Mouse (Mus musculus): ENCODE results near the gene Epb41l1. TPM values are rescaled to one million over a fixed set of nuclear protein-coding genes. Genes with fewer than 3 reads are reported as not detected.

Gene Epb41l1
- polyA plus RNA-seq, 1 experiment from 2014 or later: 20.9 TPM

DNA sequence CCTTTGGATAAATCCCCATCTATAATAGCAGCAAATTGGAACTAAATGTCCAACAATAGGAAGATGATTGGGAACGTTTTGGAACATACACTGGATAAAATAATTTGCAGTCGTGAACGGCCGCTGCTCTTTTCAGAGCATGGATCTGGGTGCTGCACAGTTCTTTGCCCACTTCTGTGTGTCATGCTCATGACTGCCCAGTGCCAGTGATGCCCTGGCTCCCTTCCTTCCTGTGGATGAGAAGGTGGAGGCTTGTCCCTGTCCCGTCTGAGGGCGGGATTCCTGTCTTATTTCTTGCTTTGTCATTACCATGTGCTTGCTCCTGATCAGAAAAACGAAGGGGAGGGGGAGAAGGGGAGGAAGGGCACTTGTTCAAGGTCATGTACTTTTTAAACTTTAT lies 59.6 kb downstream of the Epb41l1 start:
- H3K27ac ChIP-seq (replicated peaks; ENCODE audit: low read depth, low read length): no peak overlapping the region
- no peak for ATAC-seq (ENCODE audit: low FRiP score, low TSS enrichment)
- no peak overlapping the region for H3K4me3 ChIP-seq (replicated peaks; ENCODE audit: low read depth, low read length)
- H3K9ac ChIP-seq (replicated peaks; ENCODE audit: low read length): no peak overlapping the region
- WGBS: 76% methylated on average over 7 of the region's 7 CpGs
- no peak overlapping the region for H3K4me2 ChIP-seq (ENCODE audit: low read length)
- no peaks in the 10 kb centered on the region for H3K36me3 ChIP-seq (ENCODE audit: control insufficient read depth, insufficient read depth, low read length)
- DNase-seq: no peak
- H3K27me3 ChIP-seq (ENCODE audit: control insufficient read depth, insufficient read depth, low read length): no peaks in the 10 kb centered on the region
- H3K4me1 ChIP-seq (ENCODE audit: control insufficient read depth, insufficient read depth, low read length): peaks cover 14% of the 10 kb centered on the region
- 0 out of 2 replicates have a peak, but pooled peaks cover 4% of the 10 kb centered on the region for H3K9me3 ChIP-seq (ENCODE audit: control insufficient read depth, low read length)

- Histone ChIP-seq H3K27me3 (ENCODE audit: control insufficient read depth, insufficient read depth, low read length) (no peaks in the 10 kb centered on the region), H3K4me1 (ENCODE audit: control insufficient read depth, insufficient read depth, low read length) (no peaks in the 10 kb centered on the region), H3K27ac (replicated peaks; ENCODE audit: low read depth, low read length) (no peak overlapping the region), H3K4me2 (ENCODE audit: low read length) (no peak overlapping the region), H3K4me3 (replicated peaks; ENCODE audit: low read depth, low read length) (no peak overlapping the region), H3K9me3 (ENCODE audit: control insufficient read depth, low read length) (0 out of 2 replicates have a peak, but pooled peaks cover 4% of the 10 kb centered on the region), H3K9ac (replicated peaks; ENCODE audit: low read length) (no peak overlapping the region), H3K36me3 (ENCODE audit: control insufficient read depth, insufficient read depth, low read length) (no peaks in the 10 kb centered on the region)
- DNase-seq (peak; percentile 61), ATAC-seq (ENCODE audit: low FRiP score, low TSS enrichment) (no peak)
- 39% methylated on average over 13 of the region's 13 CpGs for WGBS
Measured at GRCm38 (mm10) chr2:156482299-156482698, 61.6 kb downstream of the Epb41l1 start.

- Histone ChIP-seq H3K4me1 (ENCODE audit: control insufficient read depth, insufficient read depth, low read length) (0 out of 2 replicates have a peak, but pooled peaks cover 3% of the 10 kb centered on the region), H3K9me3 (ENCODE audit: control insufficient read depth, low read length) (0 out of 2 replicates have a peak, but pooled peaks cover 4% of the 10 kb centered on the region), H3K4me3 (replicated peaks; ENCODE audit: low read depth, low read length) (no peak overlapping the region), H3K27me3 (ENCODE audit: control insufficient read depth, insufficient read depth, low read length) (no peaks in the 10 kb centered on the region), H3K27ac (replicated peaks; ENCODE audit: low read depth, low read length) (no peak overlapping the region), H3K4me2 (ENCODE audit: low read length) (no peak overlapping the region), H3K9ac (replicated peaks; ENCODE audit: low read length) (no peak overlapping the region), H3K36me3 (ENCODE audit: control insufficient read depth, insufficient read depth, low read length) (no peaks in the 10 kb centered on the region)
- WGBS: 91% methylated on average over 3 of the region's 3 CpGs
- DNase-seq (no peak), ATAC-seq (ENCODE audit: low FRiP score, low TSS enrichment) (no peak)
Measured at GRCm38 (mm10) chr2:156482764-156483163, 62.1 kb downstream of the Epb41l1 start.

DNA sequence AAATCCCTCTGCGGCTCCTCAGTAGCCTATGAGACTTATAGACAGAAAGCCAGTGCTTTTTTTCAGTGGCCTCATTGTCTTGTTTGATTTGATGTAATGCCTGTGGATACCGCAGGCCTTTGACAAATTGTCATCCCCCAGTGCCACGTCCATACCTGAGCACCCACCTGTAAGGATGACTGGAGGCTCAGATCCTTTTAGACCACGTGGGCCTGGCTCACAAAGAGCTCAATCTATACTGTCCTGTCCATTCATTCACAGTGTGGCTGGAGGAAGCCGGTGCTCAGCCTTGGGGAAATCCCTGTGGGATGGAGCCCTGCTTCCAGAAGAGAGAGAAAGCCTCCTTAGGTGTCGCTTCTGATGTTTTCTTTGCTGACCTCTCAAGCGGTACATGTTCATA lies 62.5 kb downstream of the Epb41l1 start:
- H3K27me3 ChIP-seq (ENCODE audit: control insufficient read depth, insufficient read depth, low read length): no peaks in the 10 kb centered on the region
- 80% methylated on average over 7 of the region's 7 CpGs for WGBS
- H3K36me3 ChIP-seq (ENCODE audit: control insufficient read depth, insufficient read depth, low read length): no peaks in the 10 kb centered on the region
- 0 out of 2 replicates have a peak, but pooled peaks cover 4% of the 10 kb centered on the region for H3K4me1 ChIP-seq (ENCODE audit: control insufficient read depth, insufficient read depth, low read length)
- no peak for ATAC-seq (ENCODE audit: low FRiP score, low TSS enrichment)
- no peak overlapping the region for H3K9ac ChIP-seq (replicated peaks; ENCODE audit: low read length)
- 0 out of 2 replicates have a peak, but pooled peaks cover 4% of the 10 kb centered on the region for H3K9me3 ChIP-seq (ENCODE audit: control insufficient read depth, low read length)
- no peak overlapping the region for H3K4me3 ChIP-seq (replicated peaks; ENCODE audit: low read depth, low read length)
- no peak overlapping the region for H3K4me2 ChIP-seq (ENCODE audit: low read length)
- H3K27ac ChIP-seq (replicated peaks; ENCODE audit: low read depth, low read length): no peak overlapping the region
- no peak for DNase-seq

GRCm38 (mm10) chr2:156486086-156486751 lies 65.5 kb downstream of the Epb41l1 start:
- Histone ChIP-seq H3K4me2 (ENCODE audit: low read length) (no peak overlapping the region), H3K4me3 (replicated peaks; ENCODE audit: low read depth, low read length) (no peak overlapping the region), H3K9ac (replicated peaks; ENCODE audit: low read length) (no peak overlapping the region), H3K27me3 (ENCODE audit: control insufficient read depth, insufficient read depth, low read length) (no peaks in the 10 kb centered on the region), H3K4me1 (ENCODE audit: control insufficient read depth, insufficient read depth, low read length) (peaks cover 13% of the 10 kb centered on the region; the same call in 1 of the 2 replicates), H3K36me3 (ENCODE audit: control insufficient read depth, insufficient read depth, low read length) (no peaks in the 10 kb centered on the region), H3K27ac (replicated peaks; ENCODE audit: low read depth, low read length) (no peak overlapping the region), H3K9me3 (ENCODE audit: control insufficient read depth, low read length) (0 out of 2 replicates have a peak, but pooled peaks cover 4% of the 10 kb centered on the region)
- WGBS: 92% methylated on average over 12 of the region's 12 CpGs
- no peak for ATAC-seq (ENCODE audit: low FRiP score, low TSS enrichment)
- DNase-seq: no peak

DNA sequence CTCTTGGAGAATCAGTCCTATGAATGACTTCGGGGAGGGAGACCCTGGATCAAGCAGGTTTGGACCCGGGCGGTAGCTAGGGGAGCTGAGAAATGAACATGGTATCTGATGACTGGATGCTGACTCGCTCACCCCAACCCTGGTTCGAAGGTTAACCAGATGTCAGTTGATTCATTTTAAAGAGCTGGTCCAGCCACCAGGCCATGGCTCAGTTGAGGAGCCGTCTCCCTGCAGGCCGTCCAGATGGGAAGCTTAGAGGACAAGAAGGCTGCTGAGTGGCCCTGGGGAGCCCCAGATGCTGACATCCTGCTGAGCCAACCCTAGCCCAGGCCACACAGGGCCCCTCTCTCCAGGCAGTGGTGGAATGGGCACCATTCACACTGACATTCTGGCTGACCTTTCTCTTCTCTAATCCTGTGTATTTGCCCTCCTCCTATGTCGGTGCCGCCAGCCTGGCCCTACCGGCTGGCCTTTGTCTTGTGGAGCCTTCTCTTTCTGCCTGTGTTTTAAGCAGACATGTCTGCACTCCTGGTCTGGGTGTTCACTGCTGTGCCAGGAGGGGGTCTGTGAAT lies 67.0 kb downstream of the Epb41l1 start:
- H3K4me1 ChIP-seq (ENCODE audit: control insufficient read depth, insufficient read depth, low read length): peaks cover 17% of the 10 kb centered on the region
- H3K4me3 ChIP-seq (replicated peaks; ENCODE audit: low read depth, low read length): no peak overlapping the region
- WGBS: 55% methylated on average over 10 of the region's 10 CpGs
- 0 out of 2 replicates have a peak, but pooled peaks cover 4% of the 10 kb centered on the region for H3K9me3 ChIP-seq (ENCODE audit: control insufficient read depth, low read length)
- no peaks in the 10 kb centered on the region for H3K27me3 ChIP-seq (ENCODE audit: control insufficient read depth, insufficient read depth, low read length)
- no peak overlapping the region for H3K27ac ChIP-seq (replicated peaks; ENCODE audit: low read depth, low read length)
- H3K4me2 ChIP-seq (ENCODE audit: low read length): no peak overlapping the region
- no peaks in the 10 kb centered on the region for H3K36me3 ChIP-seq (ENCODE audit: control insufficient read depth, insufficient read depth, low read length)
- DNase-seq (no peak), ATAC-seq (ENCODE audit: low FRiP score, low TSS enrichment) (no peak)
- no peak overlapping the region for H3K9ac ChIP-seq (replicated peaks; ENCODE audit: low read length)

GRCm38 (mm10) chr2:156488166-156488814 lies 67.6 kb downstream of the Epb41l1 start:
- H3K4me2 ChIP-seq (ENCODE audit: low read length): no peak overlapping the region
- 68% methylated on average over 8 of the region's 8 CpGs for WGBS
- ATAC-seq (ENCODE audit: low FRiP score, low TSS enrichment) (no peak), DNase-seq (no peak)
- H3K27me3 ChIP-seq (ENCODE audit: control insufficient read depth, insufficient read depth, low read length): no peaks in the 10 kb centered on the region
- H3K9ac ChIP-seq (replicated peaks; ENCODE audit: low read length): no peak overlapping the region
- H3K27ac ChIP-seq (replicated peaks; ENCODE audit: low read depth, low read length): no peak overlapping the region
- H3K9me3 ChIP-seq (ENCODE audit: control insufficient read depth, low read length): 0 out of 2 replicates have a peak, but pooled peaks cover 4% of the 10 kb centered on the region
- H3K4me3 ChIP-seq (replicated peaks; ENCODE audit: low read depth, low read length): no peak overlapping the region
- H3K36me3 ChIP-seq (ENCODE audit: control insufficient read depth, insufficient read depth, low read length): no peaks in the 10 kb centered on the region
- H3K4me1 ChIP-seq (ENCODE audit: control insufficient read depth, insufficient read depth, low read length): peaks cover 23% of the 10 kb centered on the region

- WGBS: 68% methylated on average over 11 of the region's 11 CpGs
- no peak overlapping the region for H3K4me3 ChIP-seq (replicated peaks; ENCODE audit: low read depth, low read length)
- no peaks in the 10 kb centered on the region for H3K9me3 ChIP-seq (ENCODE audit: control insufficient read depth, low read length)
- H3K4me1 ChIP-seq (ENCODE audit: control insufficient read depth, insufficient read depth, low read length): peaks cover 29% of the 10 kb centered on the region
- H3K4me2 ChIP-seq (ENCODE audit: low read length): no peak overlapping the region
- peak overlapping the region; percentile 64; the same call in 1 of the 2 replicates for H3K27ac ChIP-seq (replicated peaks; ENCODE audit: low read depth, low read length)
- DNase-seq (peak; percentile 52), ATAC-seq (ENCODE audit: low FRiP score, low TSS enrichment) (no peak)
- peaks cover 13% of the 10 kb centered on the region for H3K36me3 ChIP-seq (ENCODE audit: control insufficient read depth, insufficient read depth, low read length)
- H3K9ac ChIP-seq (replicated peaks; ENCODE audit: low read length): no peak overlapping the region
- H3K27me3 ChIP-seq (ENCODE audit: control insufficient read depth, insufficient read depth, low read length): no peaks in the 10 kb centered on the region
Measured at GRCm38 (mm10) chr2:156490176-156490575, 69.5 kb downstream of the Epb41l1 start.
